Mouse (Mus musculus) heart, postnatal 0 days (tissue): Measurements from ENCODE around the gene Usp45.

Experiments used
- CTCF ChIP-seq: IDR thresholded peaks from 2 replicates; pipeline ENCODE4 v1.5.1; 2016; ENCODE audit warnings: antibody characterized with exemption, control low read depth, low read depth
- EP300 ChIP-seq: IDR thresholded peaks from 2 replicates; pipeline ENCODE4 v1.6.1; 2016; ENCODE audit warnings: antibody characterized with exemption, low read depth

DNA sequence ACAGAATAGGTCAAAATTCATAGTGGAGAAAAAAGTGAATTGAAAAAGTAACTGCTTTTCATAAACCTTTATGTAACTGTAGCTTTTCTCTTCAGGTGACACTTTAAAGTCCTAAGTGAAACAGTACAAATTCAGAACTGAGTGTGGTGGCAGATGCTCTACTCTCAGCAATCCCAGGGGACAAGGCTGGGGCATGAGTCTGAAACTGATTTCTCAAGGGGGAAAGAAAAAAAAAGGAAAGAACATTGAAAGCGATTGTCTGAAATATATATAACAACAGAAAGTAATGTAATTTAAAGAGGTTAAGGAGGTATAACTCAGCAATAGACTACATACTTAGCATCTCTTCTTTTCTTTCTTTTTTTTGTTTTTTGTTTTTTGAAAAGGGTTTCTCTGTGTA, 98.3 kb downstream of the Usp45 start:
- no peak for TF ChIP-seq CTCF
- no peak for TF ChIP-seq EP300
